Mouse (Mus musculus) c-Kit-negative CD71-positive TER-119-positive erythroid progenitor cells, embryonic 14.5 days (primary cell): ENCODE measurements around the gene Plpp1.
A peak's percentile ranks its signal among the peaks of the same experiment; 100 is the strongest.

ENCODE experiments used
- DNase-seq: peaks from one replicate; pipeline ENCODE4 v3.0.0-alpha.2; 2013; ENCODE audit warnings: low read depth, low spot score

Gene Plpp1

GRCm38 (mm10) chr13:112860370-112860769 is 59.8 kb downstream of the Plpp1 start:
- no peak for DNase-seq

GRCm38 (mm10) chr13:112860911-112861310 is 60.3 kb downstream of the Plpp1 start:
- no peak for DNase-seq

- no peak for DNase-seq
Observed at GRCm38 (mm10) chr13:112861825-112862306, 61.3 kb downstream of the Plpp1 start.

GRCm38 (mm10) chr13:112862342-112862741 is 61.8 kb downstream of the Plpp1 start:
- no peak for DNase-seq

- no peak for DNase-seq
Observed at GRCm38 (mm10) chr13:112862978-112863677, 62.5 kb downstream of the Plpp1 start.

- DNase-seq, result peak; percentile 26
Observed at GRCm38 (mm10) chr13:112866782-112867181, 66.2 kb downstream of the Plpp1 start.

- no peak for DNase-seq
Observed at GRCm38 (mm10) chr13:112867381-112867780, 66.8 kb downstream of the Plpp1 start.

GRCm38 (mm10) chr13:112870039-112870690 is 69.6 kb downstream of the Plpp1 start:
- no peak for DNase-seq

- DNase-seq, result no peak
Observed at GRCm38 (mm10) chr13:112871500-112872266, 71.1 kb downstream of the Plpp1 start.

- no peak for DNase-seq
Observed at GRCm38 (mm10) chr13:112887234-112887633, 86.6 kb downstream of the Plpp1 start.

- no peak for DNase-seq
Observed at GRCm38 (mm10) chr13:112902176-112902575, 101.6 kb downstream of the Plpp1 start.

- peak; percentile 50 for DNase-seq
Observed at GRCm38 (mm10) chr13:112909663-112910062, 109.1 kb downstream of the Plpp1 start.

- DNase-seq, result no peak
Observed at GRCm38 (mm10) chr13:112910434-112910833, 109.8 kb downstream of the Plpp1 start.
